Mouse (Mus musculus): ENCODE data around the gene Kif1b. TPM values are rescaled to one million over a fixed set of nuclear protein-coding genes. Genes with fewer than 3 reads are reported as not detected.
A peak's percentile ranks its signal among the peaks of the same experiment; 100 is the strongest.

Kif1b gene
- polyA plus RNA-seq, 1 experiment, result 10.1 TPM

GRCm38 (mm10) chr4:149283018-149283417, 24.5 kb downstream of the Kif1b start:
- TF ChIP-seq CEBPB (IDR thresholded peaks at IDR 0.05; ENCODE audit: low read depth), result no peak
- TF ChIP-seq MYOD1 (IDR thresholded peaks at IDR 0.05; ENCODE audit: control insufficient read depth, insufficient read length, low read depth), result peak; percentile 61
- TF ChIP-seq MYOG (IDR thresholded peaks at IDR 0.05; ENCODE audit: control insufficient read depth, extremely low read depth, insufficient read length), result no peak
- no peak for TF ChIP-seq MAX (IDR thresholded peaks at IDR 0.05)
- TF ChIP-seq CTCF (IDR thresholded peaks at IDR 0.05; ENCODE audit: control insufficient read depth, insufficient read depth, insufficient read length), result no peak
- TF ChIP-seq FOSL1 (IDR thresholded peaks at IDR 0.05; ENCODE audit: insufficient read depth, low read length, poor library complexity, severe bottlenecking), result no peak
- no peak for TF ChIP-seq USF1 (IDR thresholded peaks at IDR 0.05; ENCODE audit: low read depth)
- Histone ChIP-seq H3K79me2 (ENCODE audit: control insufficient read depth, insufficient read depth) (peaks cover 100% of the 10 kb centered on the region), H3K27me3 (ENCODE audit: control insufficient read depth, insufficient read depth, insufficient read length) (no peaks in the 10 kb centered on the region), H3K36me3 (ENCODE audit: control insufficient read depth, insufficient read depth) (peaks cover 4% of the 10 kb centered on the region), H3ac (ENCODE audit: control insufficient read depth, insufficient read length, low read depth) (no peak overlapping the region), H3K4me3 (ENCODE audit: insufficient read depth, poor library complexity, severe bottlenecking) (no peak overlapping the region), H3K79me3 (ENCODE audit: low read depth) (peaks cover 57% of the 10 kb centered on the region)

GRCm38 (mm10) chr4:149282025-149282738, 25.3 kb downstream of the Kif1b start:
- no peaks in the 10 kb centered on the region for H3K36me3 ChIP-seq (ENCODE audit: control insufficient read depth, insufficient read depth)
- H3K79me2 ChIP-seq (ENCODE audit: control insufficient read depth, insufficient read depth), result peaks cover 94% of the 10 kb centered on the region
- H3K79me3 ChIP-seq (ENCODE audit: low read depth), result peaks cover 56% of the 10 kb centered on the region
- no peak overlapping the region for H3K4me3 ChIP-seq (ENCODE audit: insufficient read depth, poor library complexity, severe bottlenecking)
- TF ChIP-seq CTCF (IDR thresholded peaks at IDR 0.05; ENCODE audit: control insufficient read depth, insufficient read depth, insufficient read length), result no peak
- no peak for TF ChIP-seq MYOG (IDR thresholded peaks at IDR 0.05; ENCODE audit: control insufficient read depth, extremely low read depth, insufficient read length)
- TF ChIP-seq CEBPB (IDR thresholded peaks at IDR 0.05; ENCODE audit: low read depth), result no peak
- TF ChIP-seq FOSL1 (IDR thresholded peaks at IDR 0.05; ENCODE audit: insufficient read depth, low read length, poor library complexity, severe bottlenecking), result no peak
- TF ChIP-seq MYOD1 (IDR thresholded peaks at IDR 0.05; ENCODE audit: control insufficient read depth, insufficient read length, low read depth), result no peak
- TF ChIP-seq MAX (IDR thresholded peaks at IDR 0.05), result no peak
- no peak for TF ChIP-seq USF1 (IDR thresholded peaks at IDR 0.05; ENCODE audit: low read depth)
- no peaks in the 10 kb centered on the region for H3K27me3 ChIP-seq (ENCODE audit: control insufficient read depth, insufficient read depth, insufficient read length)
- no peak overlapping the region for H3ac ChIP-seq (ENCODE audit: control insufficient read depth, insufficient read length, low read depth)

- Histone ChIP-seq H3ac (ENCODE audit: control insufficient read depth, insufficient read length, low read depth) (no peak overlapping the region), H3K79me3 (ENCODE audit: low read depth) (peaks cover 42% of the 10 kb centered on the region), H3K27me3 (ENCODE audit: control insufficient read depth, insufficient read depth, insufficient read length) (no peaks in the 10 kb centered on the region), H3K4me3 (ENCODE audit: insufficient read depth, poor library complexity, severe bottlenecking) (no peak overlapping the region), H3K36me3 (ENCODE audit: control insufficient read depth, insufficient read depth) (peaks cover 35% of the 10 kb centered on the region), H3K79me2 (ENCODE audit: control insufficient read depth, insufficient read depth) (peaks cover 68% of the 10 kb centered on the region)
- TF ChIP-seq MYOG (IDR thresholded peaks at IDR 0.05; ENCODE audit: control insufficient read depth, extremely low read depth, insufficient read length) (no peak), USF1 (IDR thresholded peaks at IDR 0.05; ENCODE audit: low read depth) (peak; percentile 86)
Observed at GRCm38 (mm10) chr4:149277571-149277970, 29.9 kb downstream of the Kif1b start.

GRCm38 (mm10) chr4:149273128-149273527, 34.4 kb downstream of the Kif1b start:
- TF ChIP-seq FOSL1 (IDR thresholded peaks at IDR 0.05; ENCODE audit: insufficient read depth, low read length, poor library complexity, severe bottlenecking) (no peak), CTCF (IDR thresholded peaks at IDR 0.05; ENCODE audit: control insufficient read depth, insufficient read depth, insufficient read length) (no peak), CEBPB (IDR thresholded peaks at IDR 0.05; ENCODE audit: low read depth) (no peak), MYOD1 (IDR thresholded peaks at IDR 0.05; ENCODE audit: control insufficient read depth, insufficient read length, low read depth) (no peak), MYOG (IDR thresholded peaks at IDR 0.05; ENCODE audit: control insufficient read depth, extremely low read depth, insufficient read length) (no peak), USF1 (IDR thresholded peaks at IDR 0.05; ENCODE audit: low read depth) (no peak), MAX (IDR thresholded peaks at IDR 0.05) (no peak)
- H3K27me3 ChIP-seq (ENCODE audit: control insufficient read depth, insufficient read depth, insufficient read length), result no peaks in the 10 kb centered on the region
- H3K79me3 ChIP-seq (ENCODE audit: low read depth), result peaks cover 10% of the 10 kb centered on the region
- H3K4me3 ChIP-seq (ENCODE audit: insufficient read depth, poor library complexity, severe bottlenecking), result no peak overlapping the region
- no peak overlapping the region for H3ac ChIP-seq (ENCODE audit: control insufficient read depth, insufficient read length, low read depth)
- peaks cover 59% of the 10 kb centered on the region for H3K36me3 ChIP-seq (ENCODE audit: control insufficient read depth, insufficient read depth)
- H3K79me2 ChIP-seq (ENCODE audit: control insufficient read depth, insufficient read depth), result peaks cover 24% of the 10 kb centered on the region

- H3K4me3 ChIP-seq (ENCODE audit: insufficient read depth, poor library complexity, severe bottlenecking), result no peak overlapping the region
- H3K79me2 ChIP-seq (ENCODE audit: control insufficient read depth, insufficient read depth), result peaks cover 6% of the 10 kb centered on the region
- no peak overlapping the region for H3ac ChIP-seq (ENCODE audit: control insufficient read depth, insufficient read length, low read depth)
- H3K79me3 ChIP-seq (ENCODE audit: low read depth), result no peaks in the 10 kb centered on the region
- peaks cover 69% of the 10 kb centered on the region for H3K36me3 ChIP-seq (ENCODE audit: control insufficient read depth, insufficient read depth)
- TF ChIP-seq CTCF (IDR thresholded peaks at IDR 0.05; ENCODE audit: control insufficient read depth, insufficient read depth, insufficient read length), result no peak
- TF ChIP-seq FOSL1 (IDR thresholded peaks at IDR 0.05; ENCODE audit: insufficient read depth, low read length, poor library complexity, severe bottlenecking), result no peak
- TF ChIP-seq MYOD1 (IDR thresholded peaks at IDR 0.05; ENCODE audit: control insufficient read depth, insufficient read length, low read depth), result no peak
- no peak for TF ChIP-seq MAX (IDR thresholded peaks at IDR 0.05)
- no peaks in the 10 kb centered on the region for H3K27me3 ChIP-seq (ENCODE audit: control insufficient read depth, insufficient read depth, insufficient read length)
Observed at GRCm38 (mm10) chr4:149270541-149270940, 37.0 kb downstream of the Kif1b start.

- H3ac ChIP-seq (ENCODE audit: control insufficient read depth, insufficient read length, low read depth), result no peak overlapping the region
- no peaks in the 10 kb centered on the region for H3K27me3 ChIP-seq (ENCODE audit: control insufficient read depth, insufficient read depth, insufficient read length)
- H3K4me3 ChIP-seq (ENCODE audit: insufficient read depth, poor library complexity, severe bottlenecking), result no peak overlapping the region
- no peaks in the 10 kb centered on the region for H3K79me3 ChIP-seq (ENCODE audit: low read depth)
- TF ChIP-seq CTCF (IDR thresholded peaks at IDR 0.05; ENCODE audit: control insufficient read depth, insufficient read depth, insufficient read length) (no peak), USF1 (IDR thresholded peaks at IDR 0.05; ENCODE audit: low read depth) (no peak), CEBPB (IDR thresholded peaks at IDR 0.05; ENCODE audit: low read depth) (no peak), MYOG (IDR thresholded peaks at IDR 0.05; ENCODE audit: control insufficient read depth, extremely low read depth, insufficient read length) (no peak), FOSL1 (IDR thresholded peaks at IDR 0.05; ENCODE audit: insufficient read depth, low read length, poor library complexity, severe bottlenecking) (no peak), MAX (IDR thresholded peaks at IDR 0.05) (no peak), MYOD1 (IDR thresholded peaks at IDR 0.05; ENCODE audit: control insufficient read depth, insufficient read length, low read depth) (no peak)
- no peaks in the 10 kb centered on the region for H3K79me2 ChIP-seq (ENCODE audit: control insufficient read depth, insufficient read depth)
- H3K36me3 ChIP-seq (ENCODE audit: control insufficient read depth, insufficient read depth), result peaks cover 66% of the 10 kb centered on the region
Observed at GRCm38 (mm10) chr4:149269026-149269425, 38.5 kb downstream of the Kif1b start.

Measured in C2C12 (cell line).